Mouse (Mus musculus) myocyte (in vitro differentiated cells): ENCODE measurements around the gene Wfdc1.

Experiments
- E2F4 ChIP-seq: IDR thresholded peaks from one replicate; pipeline ENCODE4 v1.6.1; 2011; ENCODE audit warnings: mild to moderate bottlenecking, control low read depth, moderate library complexity; ENCODE audit not compliant: insufficient read depth
- MAX ChIP-seq: IDR thresholded peaks from one replicate; pipeline ENCODE4 v1.6.1; 2011; ENCODE audit warnings: low read depth, mild to moderate bottlenecking, control low read depth
- MYOG ChIP-seq, 3 experiments: IDR thresholded peaks; one replicate each; pipeline ENCODE4 v1.6.1; 2011; ENCODE audit warnings: control low read depth in 2 of 3, low read depth in 2 of 3, mild to moderate bottlenecking in 2 of 3; ENCODE audit not compliant: insufficient read length in 2 of 3, control insufficient read depth in 1 of 3, insufficient read depth in 1 of 3
- POLR2A ChIP-seq: IDR thresholded peaks from one replicate; pipeline ENCODE4 v1.6.1; 2011; ENCODE audit warnings: low read depth, mild to moderate bottlenecking, control low read depth, moderate library complexity; ENCODE audit not compliant: insufficient read length
- POLR2AphosphoS2 ChIP-seq: IDR thresholded peaks from one replicate; pipeline ENCODE4 v1.6.1; 2011; ENCODE audit warnings: low read depth, control low read depth; ENCODE audit not compliant: insufficient read length
- REST ChIP-seq: IDR thresholded peaks from one replicate; pipeline ENCODE4 v1.6.1; 2011; ENCODE audit warnings: mild to moderate bottlenecking, control low read depth, moderate library complexity; ENCODE audit not compliant: insufficient read depth, insufficient read length
- USF1 ChIP-seq: IDR thresholded peaks from one replicate; pipeline ENCODE4 v1.6.1; 2011; ENCODE audit warnings: low read depth, mild to moderate bottlenecking, control low read depth, moderate library complexity

DNA sequence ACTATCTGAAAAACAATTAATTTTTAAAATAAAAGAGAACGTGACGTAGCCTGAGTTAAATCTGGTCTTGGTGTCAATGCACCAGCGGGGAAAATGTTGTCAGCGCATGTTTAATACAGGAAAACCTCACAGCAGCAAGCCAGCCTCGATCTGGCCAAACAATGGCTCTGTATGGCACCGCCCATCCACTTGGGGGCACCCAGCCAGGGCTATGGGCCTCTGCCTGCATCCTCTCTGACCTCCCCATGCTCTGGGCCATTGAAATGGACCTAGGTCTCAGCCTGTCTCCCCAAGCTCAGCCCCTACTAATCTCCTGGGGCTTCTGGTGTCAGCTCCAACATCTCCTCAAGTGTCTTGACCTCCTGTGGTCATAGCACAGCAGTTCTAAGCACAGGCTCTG is 4.3 kb upstream of the Wfdc1 start:
- TF ChIP-seq POLR2A (no peak), MAX (no peak), MYOG (IDR thresholded peaks at IDR 0.05; ENCODE audit: control insufficient read depth in 1 of 3, insufficient read depth in 1 of 3, insufficient read length in 2 of 3, low read depth in 2 of 3) (no peak), POLR2AphosphoS2 (no peak), USF1 (no peak), E2F4 (no peak), REST (no peak)
